Mouse (Mus musculus) cerebellum, postnatal 25 days (tissue): ENCODE results near the gene Gpx2.
A peak's percentile ranks its signal among the peaks of the same experiment; 100 is the strongest.

ENCODE experiments used
- DNase-seq, 2 experiments: peaks; one replicate each; pipeline ENCODE4 v3.0.0; 2021; ENCODE audit warnings: mixed read lengths in 2 of 2

Gpx2 gene

DNA sequence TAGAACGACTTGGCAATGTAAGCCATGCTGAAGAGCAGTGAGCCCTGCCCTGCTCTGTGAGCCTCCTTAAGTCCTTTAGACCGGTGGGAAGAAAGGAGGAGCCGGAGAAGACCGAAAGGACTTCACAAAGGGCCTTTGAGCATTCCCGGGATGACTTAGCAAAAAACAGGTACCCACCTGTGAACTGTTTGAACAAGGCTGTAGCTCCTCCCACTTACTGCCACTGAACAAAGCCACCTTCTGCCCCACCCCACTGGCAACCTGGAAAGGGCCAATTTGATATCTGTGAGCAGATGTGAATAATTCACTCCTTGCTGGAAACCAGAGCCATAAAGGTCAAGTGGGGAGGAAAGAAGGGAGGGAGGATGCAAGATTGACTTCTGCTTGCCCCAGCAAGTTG is at the start of gene Gpx2:
Gene Gpx2, minus strand, starts transcription at position 205 of the 400 bp plus-strand sequence.
- no peak for DNase-seq

DNA sequence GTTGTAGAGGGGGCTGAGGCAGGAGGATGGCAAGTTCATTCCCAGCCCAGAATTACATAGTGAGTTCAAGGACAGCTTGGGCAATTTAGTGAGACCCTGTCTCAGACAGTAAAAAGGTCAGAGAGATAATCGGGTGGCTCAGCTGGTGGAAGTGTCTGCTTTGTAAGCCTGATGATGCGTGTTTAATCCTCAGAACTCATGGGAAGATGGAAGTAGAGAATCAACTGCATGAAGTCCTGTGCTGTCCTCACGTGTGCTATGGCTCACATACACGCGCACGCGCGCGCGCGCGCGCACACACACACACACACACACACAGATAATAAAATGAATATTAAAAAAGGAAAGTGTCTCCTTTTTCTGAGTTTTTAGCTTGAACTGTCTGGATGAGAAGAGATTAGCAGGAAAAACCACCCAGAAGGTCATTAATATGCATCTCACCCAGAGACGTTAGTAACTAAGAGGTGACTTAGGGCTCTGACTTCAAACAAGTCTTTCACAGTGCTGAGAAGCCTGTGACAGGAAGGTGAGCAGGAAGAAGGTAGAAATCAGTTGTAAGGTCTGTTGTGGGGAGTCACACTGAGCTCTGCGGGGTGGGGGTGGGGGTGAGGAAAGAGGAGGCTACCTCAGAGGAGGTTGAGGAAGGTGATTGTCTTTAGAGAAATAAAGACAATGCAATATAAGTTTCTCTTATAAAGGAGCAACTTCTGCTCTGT is 49.1 kb upstream of the Gpx2 start:
- DNase-seq, result no peak

DNA sequence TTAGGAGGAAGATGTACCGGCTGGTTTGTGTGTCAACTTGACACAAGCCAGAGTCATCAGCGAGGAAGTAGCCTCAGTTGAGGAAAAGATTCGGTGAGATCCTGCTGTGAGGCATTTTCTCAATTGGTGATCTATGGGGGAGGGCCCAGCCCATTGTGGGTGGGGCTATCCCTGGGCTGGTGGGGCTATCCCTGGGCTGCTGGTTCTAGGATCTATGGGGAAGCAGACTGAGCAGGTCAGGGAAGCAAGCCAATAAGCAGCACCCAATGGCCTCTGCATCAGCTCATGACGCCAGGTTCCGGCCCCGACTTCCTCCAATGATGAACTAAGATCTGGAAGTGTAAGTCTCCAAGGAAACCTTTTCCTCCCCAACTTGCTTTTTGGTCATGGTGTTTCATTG is 44.7 kb upstream of the Gpx2 start:
- DNase-seq, result peak in 1 of 2 experiments; percentile 16

DNA sequence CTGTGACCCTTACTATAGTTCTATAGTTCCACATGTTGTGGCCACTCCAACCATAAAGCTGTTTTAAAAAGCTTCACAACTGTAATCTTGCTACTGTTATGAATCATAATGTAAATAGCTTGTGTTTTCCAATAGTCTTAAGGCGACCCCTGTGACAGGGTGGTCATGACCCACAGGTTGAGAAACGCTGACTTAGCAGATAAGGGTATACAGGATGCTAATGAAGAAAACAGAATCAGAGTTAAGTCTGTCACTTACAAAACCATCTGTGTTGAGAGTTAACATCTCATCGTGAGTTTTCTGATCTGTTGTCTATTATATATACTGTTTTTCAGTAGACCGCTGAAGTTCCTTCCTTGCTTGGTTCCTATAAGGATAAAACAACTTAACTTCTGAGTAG is 43.9 kb upstream of the Gpx2 start:
- DNase-seq, result no peak

DNA sequence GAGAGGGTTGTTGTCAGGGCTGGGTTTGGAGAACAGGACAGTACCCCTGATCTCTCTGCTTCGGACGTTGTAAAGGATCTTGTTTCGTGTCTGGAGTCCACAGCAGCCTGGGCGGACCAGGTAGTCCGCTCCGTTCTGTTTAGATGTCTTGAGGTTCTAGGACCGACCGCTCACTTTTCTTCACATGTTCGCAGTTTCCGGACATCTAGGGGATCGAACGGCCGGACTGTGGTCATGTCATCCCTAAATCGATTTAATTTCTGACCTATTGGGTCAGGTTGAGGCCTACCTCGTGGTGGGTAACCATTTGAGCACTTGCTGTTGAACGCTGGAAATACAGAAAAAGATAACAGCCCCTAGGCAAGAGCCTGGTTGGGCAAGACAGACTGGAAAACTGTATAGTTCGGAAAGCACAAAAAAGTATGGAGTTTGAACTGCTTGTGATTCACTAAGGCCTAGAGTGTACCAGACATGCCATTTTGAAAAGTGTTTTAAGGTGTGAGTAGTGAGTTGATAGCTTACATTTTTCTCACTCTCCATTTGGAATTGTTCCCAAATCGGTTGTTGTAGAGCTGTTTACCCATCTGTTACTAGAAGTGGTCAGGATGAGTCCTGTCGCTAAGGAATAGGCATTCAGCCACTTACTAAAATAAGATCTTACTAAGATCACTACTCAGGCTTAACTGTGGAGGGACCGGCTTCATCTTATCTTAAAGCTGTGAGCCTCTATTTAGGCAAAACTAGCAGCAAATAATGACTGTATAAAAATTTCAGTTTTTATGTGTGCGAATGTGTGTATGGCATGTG is 42.7 kb upstream of the Gpx2 start:
- DNase-seq, result no peak

DNA sequence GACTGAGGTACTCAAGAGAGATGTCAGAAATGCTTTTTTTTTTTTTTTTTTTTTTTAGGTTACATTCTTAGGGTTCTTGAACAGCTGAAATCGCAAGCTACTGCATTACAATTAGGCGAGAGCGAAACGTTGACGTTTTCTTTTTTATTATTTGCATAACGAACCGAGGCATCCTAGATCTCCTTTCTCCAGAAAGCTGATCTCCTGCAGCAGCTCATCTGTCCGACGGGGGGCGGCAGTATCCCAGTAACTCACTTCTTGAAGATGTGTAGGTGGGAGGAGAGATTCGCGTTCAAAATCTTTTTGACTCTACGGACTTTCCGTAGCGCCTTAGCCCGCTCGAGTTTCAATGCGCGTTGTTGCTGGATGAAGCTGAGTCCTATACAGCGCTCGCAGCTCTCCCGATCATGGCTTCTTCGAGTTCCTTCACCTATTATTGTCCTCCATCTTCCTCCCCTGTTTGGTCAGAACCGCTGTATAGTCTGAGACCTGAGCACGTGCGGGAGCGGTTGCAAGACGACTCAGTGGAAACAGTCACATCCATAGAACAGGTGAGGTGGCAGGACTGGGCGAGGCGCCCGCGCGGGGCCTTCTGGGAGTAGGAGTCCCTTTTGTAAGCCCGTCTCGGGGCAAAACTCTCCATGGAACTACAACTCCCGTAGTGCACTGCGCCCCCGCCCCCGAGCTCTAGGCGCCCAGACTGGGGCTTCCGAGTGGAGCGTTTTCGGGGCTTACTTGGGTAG is 41.9 kb upstream of the Gpx2 start:
- DNase-seq, result peak; percentile 100

DNA sequence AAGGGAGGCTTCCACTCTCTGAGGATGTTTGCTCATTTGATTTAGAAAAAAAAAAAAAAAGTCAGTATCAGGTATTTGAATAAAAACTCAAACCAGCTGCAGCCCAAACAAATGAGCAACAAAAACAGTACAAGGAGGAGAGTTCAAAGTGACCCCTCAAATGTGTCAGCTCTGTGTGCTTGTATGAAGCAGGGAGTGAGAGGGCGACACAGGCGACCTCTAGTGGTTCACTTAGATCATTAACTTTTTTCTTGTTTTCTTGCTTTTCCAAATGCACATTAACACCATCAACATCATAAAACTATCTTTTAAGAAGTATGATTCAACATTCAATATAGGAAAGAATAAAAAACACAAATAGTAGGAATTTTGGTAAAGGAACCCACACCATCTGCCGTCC is 37.4 kb upstream of the Gpx2 start:
- DNase-seq, result peak; percentile 46 to 64

DNA sequence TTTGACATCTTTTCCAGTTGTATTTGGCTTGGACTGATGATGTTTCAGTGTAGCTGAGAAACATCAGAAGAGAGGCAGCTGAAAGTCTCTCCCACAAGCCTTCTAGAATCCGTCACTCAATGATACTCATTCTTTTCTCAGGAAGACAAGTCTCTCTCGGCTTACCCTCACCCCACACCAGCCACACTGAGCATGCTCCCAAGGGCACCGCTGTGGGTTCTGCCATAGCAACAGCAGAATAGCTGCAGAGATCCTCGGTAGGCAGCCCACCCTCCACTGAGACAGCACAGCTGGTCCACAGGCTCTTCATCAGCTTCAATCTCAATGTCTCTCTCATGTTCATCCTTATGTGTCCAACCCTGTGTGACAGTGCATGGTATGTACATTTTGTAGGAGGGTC is 29.9 kb upstream of the Gpx2 start:
- no peak for DNase-seq

DNA sequence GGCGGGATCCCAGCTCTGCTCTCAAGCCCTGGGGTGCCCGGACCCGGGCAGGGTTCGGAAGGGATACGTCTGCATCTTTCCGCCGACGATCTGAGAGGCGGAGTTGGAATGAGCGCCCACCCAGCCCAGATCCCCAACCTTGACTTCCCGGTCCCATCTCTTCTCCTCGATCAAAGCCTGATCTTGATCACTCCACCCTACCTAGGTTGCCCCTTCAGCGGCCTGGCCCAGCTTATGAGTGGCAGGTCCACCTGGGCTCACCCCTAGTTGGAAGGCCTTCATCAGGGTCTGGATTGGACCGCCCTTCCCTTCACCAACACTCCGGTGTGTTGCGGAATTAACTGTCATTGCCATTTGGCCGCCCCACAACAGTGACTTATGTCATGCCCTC is 27.3 kb upstream of the Gpx2 start, which contains the start of gene Rab15:
Gene Rab15, minus strand, starts transcription at position 258 of the 391 bp plus-strand sequence.
- DNase-seq, result peak; percentile 68 to 74

DNA sequence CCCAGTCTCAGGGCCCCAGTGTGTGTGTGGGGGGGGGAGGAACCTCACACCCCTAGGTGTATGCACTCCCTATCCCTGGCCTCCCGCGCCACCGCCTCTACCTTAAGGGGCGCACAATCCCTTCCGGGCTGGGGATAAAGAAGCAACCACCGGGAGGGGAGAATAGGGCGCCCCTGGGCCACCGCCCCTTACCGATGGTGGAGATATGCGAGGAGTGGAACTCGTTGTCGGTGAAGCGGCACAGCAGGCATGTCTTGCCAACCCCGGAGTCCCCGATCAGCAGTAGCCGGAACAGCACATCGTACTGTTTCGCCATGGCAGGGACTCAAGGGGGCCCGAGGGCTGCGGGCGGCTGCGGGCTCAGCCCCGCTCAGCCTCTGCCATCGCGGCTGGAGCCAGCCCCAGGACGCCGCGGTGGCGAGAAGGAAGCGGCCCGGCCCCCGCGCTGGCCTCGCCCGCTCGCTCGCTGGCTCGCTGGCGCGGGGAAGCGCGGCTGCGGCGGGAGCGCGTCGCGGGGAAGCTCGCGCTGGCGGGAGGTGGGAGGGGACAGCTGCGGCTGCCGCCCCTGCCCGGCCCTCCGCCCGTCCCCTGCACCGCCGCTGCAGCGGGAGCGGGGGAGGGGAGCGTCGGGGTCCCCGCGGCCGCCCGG is 26.8 kb upstream of the Gpx2 start:
- DNase-seq, result peak; percentile 78 to 82

DNA sequence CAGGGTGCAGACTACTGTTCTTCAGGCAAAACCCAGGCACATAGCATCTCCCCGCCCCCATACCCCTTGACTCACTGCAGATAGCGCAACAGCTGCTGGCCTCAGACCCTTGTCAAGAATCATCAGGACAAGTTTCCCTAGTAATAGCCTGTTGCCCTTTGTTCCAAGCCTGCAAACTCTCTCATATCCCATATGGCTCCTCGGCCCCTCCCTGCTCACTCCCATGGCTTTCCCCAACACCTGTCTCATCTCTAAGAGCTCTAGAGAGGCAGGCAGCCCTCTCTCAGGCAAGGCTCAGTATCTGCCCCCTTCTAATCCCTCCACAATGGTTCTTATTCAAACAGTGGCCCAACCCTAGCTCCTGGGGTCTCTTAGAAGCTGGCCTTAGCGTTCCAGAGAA is 25.3 kb upstream of the Gpx2 start:
- DNase-seq, result peak; percentile 51 to 61

DNA sequence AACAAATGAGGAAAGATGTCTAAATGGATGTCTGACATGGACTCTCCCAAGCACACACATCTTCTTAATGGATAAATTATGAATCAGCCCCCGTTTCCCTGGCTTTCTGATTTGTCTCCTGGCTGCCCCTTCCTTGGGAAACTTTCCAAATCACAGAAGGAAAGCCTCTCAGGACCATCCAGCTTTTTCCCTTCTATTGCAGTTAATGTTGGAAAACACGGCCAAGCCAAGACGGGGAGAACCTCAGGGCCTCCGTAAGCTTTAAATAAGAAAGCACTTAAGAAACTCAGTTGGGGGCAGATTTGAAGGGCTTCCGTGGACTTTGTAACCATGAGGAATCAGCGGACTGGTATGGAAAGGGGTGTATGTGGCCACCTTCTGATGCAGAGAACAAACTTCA is 24.5 kb upstream of the Gpx2 start:
- DNase-seq, result no peak

DNA sequence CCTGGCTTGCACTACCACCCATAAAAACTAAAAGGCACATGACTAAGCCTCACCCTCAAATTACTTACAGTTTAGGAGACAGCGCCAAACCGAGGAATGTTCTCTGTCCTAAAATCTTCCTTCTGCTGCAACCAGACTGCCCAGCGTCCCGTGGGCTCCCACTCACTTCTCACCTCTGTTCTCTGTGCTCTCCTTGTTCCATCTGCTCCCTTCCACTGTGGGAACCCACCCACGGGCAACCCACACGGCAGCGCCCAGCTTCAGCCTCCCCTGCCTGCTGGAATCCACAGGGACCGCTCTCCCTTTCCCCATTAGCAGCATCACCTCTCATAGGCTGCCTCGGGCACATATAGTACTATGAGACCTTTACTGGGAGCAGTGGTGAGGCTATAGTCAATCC is 23.6 kb upstream of the Gpx2 start:
- no peak for DNase-seq

DNA sequence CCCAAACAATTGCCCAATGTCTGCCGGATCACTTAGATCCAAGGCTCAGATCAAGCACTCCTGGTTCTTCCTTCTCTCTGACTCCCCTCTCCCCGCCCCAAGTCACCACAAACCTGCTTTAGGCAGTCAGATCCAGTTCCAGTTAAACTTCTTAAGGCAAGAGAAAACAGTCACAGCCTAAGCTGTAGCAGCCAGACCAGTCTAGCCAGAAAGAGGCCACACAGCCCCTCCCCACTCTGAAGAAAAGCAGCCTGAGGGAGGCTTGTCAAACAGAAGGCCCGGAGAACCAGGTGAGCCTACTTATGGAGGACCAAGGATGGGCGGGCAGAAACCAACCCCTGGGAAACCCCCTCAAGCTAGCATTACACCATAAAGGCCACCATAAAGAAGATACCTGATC is 22.8 kb upstream of the Gpx2 start:
- no peak for DNase-seq

DNA sequence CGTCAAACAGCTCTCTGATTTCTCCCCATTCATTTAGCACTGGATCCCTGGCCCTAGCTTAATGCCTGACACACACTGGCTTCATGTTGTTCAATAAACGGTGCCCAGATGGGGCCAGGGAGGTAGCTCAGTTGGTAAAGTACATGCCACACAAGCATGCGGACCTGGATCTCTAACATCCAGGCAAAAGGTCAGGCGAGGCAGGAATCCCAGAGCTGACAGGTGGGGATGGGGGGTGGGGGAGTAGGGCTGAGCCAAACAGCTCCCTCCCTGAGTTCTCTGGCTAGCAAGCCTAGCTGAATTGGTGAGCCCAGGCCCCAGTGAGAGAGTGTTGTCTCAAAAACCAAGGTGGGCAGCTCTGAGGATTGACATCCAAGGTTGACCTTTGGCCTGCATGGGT is 21.8 kb upstream of the Gpx2 start:
- DNase-seq, result peak; percentile 53 to 72

DNA sequence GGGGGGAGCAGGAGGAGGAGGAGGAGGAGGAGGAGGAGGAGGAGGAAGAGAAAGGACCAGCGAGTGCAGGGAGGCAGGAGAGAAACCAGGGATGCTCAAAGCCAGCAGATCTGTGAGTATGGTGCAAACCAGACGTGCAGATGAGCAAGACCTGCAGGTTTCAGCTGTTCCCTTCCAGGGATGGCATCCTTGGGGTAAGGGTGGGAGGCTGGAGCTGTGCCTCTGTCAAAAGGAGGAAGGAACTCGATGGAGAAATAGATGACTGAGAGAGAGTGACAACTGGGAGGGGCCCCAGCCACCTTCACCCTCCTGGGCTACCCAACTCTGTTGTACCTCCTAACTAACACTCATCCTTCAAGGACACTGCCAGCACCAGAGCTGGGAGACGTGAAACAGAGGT is 21.4 kb upstream of the Gpx2 start:
- peak in 1 of 2 experiments; percentile 37 for DNase-seq

DNA sequence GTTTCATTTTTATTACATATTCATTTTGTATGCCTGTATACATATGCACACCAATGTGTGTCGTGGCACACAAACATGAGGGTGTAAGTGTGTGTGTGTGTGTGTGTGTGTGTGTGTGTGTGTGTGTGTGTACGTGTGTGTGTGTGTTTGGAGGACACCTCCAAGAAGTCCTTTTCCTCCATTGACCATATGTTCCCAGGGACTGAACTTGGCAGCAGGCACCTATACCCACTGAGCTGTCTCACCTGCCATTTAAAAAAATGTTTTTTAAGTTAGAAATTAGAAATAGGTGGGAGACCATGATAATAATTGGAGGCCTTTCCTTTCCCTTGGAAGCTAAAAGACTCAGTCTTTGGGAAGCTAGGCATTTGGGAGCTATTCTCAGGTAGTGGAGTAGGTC is 18.8 kb upstream of the Gpx2 start:
- peak; percentile 50 to 66 for DNase-seq

DNA sequence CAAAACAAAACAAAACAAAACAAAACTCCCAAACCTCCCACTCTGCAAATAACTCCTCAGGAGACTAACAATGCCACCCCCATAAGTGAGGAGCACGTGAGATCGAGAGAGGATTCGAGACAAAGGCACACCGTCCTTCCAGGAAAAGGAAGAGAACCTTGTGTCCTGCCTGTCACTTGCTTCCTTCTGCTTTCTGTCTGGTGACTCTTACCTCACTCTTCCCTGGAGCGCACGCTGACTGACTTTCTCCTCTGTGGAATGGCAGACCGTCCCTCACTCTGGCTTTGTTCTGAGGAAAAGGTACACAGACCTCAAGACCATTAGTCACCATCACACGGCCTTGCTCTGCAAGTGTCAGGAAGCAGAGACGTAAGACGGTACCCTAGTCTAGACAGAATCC is 18.2 kb upstream of the Gpx2 start:
- no peak for DNase-seq

DNA sequence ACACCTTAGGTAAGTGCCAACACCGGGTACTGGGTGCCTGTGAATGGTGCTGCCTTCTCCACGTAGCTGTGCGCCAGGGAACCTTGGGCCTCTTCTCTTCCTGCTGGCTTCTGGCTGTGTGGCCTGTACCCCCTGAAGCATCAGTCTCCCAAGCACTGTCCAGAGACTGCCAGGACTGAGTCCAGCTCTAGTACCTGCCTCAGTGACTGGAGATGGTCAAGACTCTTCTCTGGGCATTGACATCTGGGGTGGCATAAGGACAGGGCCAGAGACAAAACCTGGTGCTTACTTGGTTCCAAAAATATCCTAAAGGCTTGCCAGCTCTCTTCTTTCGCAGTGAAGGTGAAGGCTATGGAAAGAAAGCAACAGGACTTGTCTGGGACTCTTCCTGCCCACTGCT is 15.7 kb upstream of the Gpx2 start:
- peak; percentile 71 to 72 for DNase-seq

DNA sequence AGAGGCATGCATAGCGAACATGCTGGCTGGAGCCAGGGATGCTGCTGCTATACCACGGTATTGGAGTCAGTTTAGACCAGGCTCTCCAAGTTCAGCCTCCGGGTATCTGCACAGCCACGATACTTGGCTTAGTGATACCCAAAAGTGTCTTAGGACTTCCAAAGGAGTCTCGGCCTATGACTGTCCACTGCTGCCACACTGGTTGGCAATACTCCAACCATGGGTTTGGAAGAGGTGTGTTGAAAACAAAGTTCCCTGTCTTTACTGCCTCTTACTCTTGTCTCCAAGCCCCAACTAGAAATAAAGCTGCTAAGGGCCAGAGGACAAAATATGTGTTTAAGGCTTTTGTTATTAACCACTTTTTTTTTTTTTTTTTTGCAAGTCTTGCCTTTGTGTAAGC is 15.1 kb upstream of the Gpx2 start:
- no peak for DNase-seq

DNA sequence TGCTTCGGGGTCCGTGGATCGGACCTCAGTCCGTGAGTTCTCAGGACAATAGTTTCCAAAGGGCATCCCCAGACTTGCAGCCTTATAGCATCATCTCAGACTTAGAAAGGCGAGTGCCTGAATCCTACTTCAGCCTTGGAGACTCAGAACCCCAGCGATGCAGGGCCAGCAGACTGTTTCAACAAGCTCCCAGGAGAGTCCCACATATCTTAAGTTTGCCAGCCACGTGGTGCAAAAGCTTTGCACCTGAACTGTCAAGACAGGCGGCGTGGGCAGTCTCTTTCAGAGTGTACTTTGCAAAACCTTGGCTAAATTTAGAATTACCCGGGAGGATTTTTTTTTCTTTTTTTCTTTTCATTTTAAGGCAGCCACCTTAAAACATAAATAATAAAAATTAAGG is 12.4 kb upstream of the Gpx2 start:
- no peak for DNase-seq

DNA sequence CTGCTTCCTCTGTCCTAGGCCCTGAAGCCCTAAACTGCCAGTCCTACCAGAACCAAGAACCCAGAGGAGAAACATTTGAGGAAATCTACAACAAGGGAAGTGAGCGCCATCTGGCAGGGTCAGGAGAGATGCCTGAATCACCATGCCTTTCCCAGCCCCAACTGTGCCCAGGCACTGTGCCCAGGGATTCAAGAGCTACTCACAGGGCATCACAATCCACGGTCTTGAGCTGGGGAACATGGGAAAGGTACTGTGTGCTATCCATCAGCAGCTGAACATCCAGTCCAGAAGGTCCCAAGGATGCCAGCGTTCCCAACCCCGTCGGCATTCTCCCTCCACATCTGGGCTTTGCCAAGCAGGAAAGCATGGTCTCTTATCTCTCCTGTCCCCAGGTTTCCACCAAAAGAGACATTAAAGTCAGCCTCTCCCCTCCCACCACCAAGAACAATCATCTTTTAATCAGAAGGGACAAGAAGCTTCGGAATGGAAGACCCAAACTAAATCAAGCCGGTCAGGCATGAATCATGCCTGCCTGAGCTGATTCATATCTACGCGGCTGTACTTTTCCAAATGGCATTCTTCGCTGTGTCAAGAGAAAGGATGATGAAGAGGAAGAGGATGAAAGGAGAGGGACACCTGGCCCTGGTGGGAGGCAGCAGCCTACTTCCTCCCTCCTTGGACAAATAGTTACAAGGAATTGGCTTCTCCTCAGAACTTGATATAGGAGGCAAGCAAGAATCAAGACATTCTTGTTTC is 9.9 kb upstream of the Gpx2 start:
- peak; percentile 98 to 99 for DNase-seq
